Mouse (Mus musculus) liver, adult 2 months (tissue): ENCODE measurements around the gene Slc7a4. TPM values are rescaled to one million over a fixed set of nuclear protein-coding genes. Genes with fewer than 3 reads are reported as not detected.

Experiments
- DNase-seq: peaks from one replicate; pipeline ENCODE4 v3.0.0-alpha.2; 2011; ENCODE audit warnings: low read depth, low spot score; ENCODE audit errors: extremely low read depth
- H3K27ac ChIP-seq: fragments of 200-500 bp; replicated peaks from 2 replicates; pipeline ENCODE4 v1.5.1; 2012; ENCODE audit warnings: low read depth, mild to moderate bottlenecking, control low read depth, inconsistent platforms, low read length; ENCODE audit not compliant: insufficient read depth
- H3K27me3 ChIP-seq: fragments of 200-500 bp; 2 replicates; pipeline ENCODE4 v1.6.1; 2012; ENCODE audit warnings: mild to moderate bottlenecking, moderate library complexity, low read length, inconsistent platforms; ENCODE audit not compliant: control insufficient read depth, insufficient read depth
- H3K36me3 ChIP-seq: fragments of 200-500 bp; 2 replicates; pipeline ENCODE4 v1.6.1; 2012; ENCODE audit warnings: low read length, inconsistent platforms; ENCODE audit not compliant: control insufficient read depth, insufficient read depth
- H3K4me1 ChIP-seq: fragments of 200-500 bp; 2 replicates; pipeline ENCODE4 v1.6.1; 2011; ENCODE audit warnings: low read length; ENCODE audit not compliant: control insufficient read depth, insufficient read depth
- H3K4me3 ChIP-seq: fragments of 200-500 bp; 2 replicates; pipeline ENCODE4 v1.5.1; 2011; ENCODE audit warnings: low read depth, mild to moderate bottlenecking, control low read depth, low read length, moderate library complexity; ENCODE audit not compliant: insufficient read depth
- H3K79me2 ChIP-seq: fragments of 200-500 bp; 2 replicates; pipeline ENCODE4 v1.6.1; 2012; ENCODE audit warnings: inconsistent platforms, mild to moderate bottlenecking, low read length, moderate library complexity; ENCODE audit not compliant: control insufficient read depth, insufficient read depth
- H3K9ac ChIP-seq: fragments of 200-500 bp; 2 replicates; pipeline ENCODE4 v1.6.1; 2012; ENCODE audit warnings: low read depth, mild to moderate bottlenecking, control low read depth, inconsistent platforms, low read length
- CTCF ChIP-seq: fragments of 200-500 bp; IDR thresholded peaks from 2 replicates; pipeline ENCODE4 v1.5.1; 2011; ENCODE audit warnings: low read depth, low read length, control low read depth
- POLR2A ChIP-seq: fragments of 200-500 bp; IDR thresholded peaks from 2 replicates; pipeline ENCODE4 v1.6.1; 2011; ENCODE audit warnings: low read length, control low read depth; ENCODE audit not compliant: insufficient read depth; ENCODE audit errors: extremely low read depth
- WGBS: fragments of 180-500 bp; shearing (Covaris S2); methylation state at CpG from one replicate; pipeline ENCODE4 v1.1.7; 2018; 5-methylcytosine and 5-hydroxymethylcytosine counted together
- polyA plus RNA-seq: library from polyadenylated mRNA; depleted of rRNA; stranded (reverse); fragments of >200 nt; gene quantifications from 2 replicates; pipeline ENCODE4 v1.2.3, GENCODE M21; 2012
- total RNA-seq: library from RNA; depleted of rRNA; stranded (reverse); fragments of >200 nt; gene quantifications from 2 replicates; pipeline ENCODE4 v1.2.3, GENCODE M21; 2014

Slc7a4 gene
- total and polyA plus RNA-seq, 2 experiments: 0.74 to 5.3 TPM

DNA sequence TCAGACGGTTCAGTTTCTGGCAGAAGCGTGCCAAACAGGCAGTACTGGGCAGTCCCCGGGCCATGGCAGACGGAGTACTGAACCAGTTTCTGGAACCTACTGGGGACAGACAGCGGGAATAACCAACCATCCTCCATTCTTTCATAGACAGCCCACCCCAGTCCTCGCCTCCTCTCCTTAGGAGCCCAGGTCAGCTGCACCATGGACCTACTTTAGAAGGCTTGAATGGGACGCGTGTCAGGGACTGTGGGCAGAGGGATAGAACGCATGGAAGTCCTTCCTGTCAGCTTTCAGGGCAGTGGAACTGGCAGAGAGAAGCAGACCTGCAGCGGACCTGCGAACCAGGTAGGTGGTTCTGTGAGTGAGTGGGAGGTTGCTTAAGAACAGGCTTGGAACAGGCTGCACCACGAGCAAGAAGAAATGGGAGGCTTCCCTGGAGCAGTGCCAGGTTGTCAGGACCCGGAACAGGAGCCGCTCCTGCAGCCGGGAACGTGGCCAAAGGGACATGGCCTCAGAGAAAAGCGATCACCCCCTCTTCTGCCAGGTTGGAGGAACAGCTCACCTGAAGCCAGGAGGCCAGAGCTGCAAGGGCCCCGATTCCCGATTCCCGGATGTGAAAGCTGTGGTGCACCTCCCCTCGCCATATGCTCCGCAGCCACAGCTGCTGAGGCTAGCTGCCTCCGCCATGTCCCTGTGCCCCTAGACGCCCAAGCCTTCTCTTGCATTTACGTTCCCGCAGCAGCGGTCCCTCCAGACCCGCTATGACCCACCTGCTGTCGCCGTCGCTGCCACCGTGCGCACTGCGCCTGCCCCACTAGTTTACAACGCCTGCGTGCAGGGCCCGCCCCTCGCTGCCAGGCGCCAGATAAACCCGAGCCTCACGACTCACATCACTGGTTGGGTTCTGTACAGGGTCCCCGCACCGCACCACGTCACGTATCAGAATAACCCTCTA lies 6.9 kb downstream of the Slc7a4 start:
- TF ChIP-seq CTCF (no peak), POLR2A (no peak)
- Histone ChIP-seq H3K27ac (no peak overlapping the region), H3K27me3 (no peaks in the 10 kb centered on the region), H3K4me1 (peaks cover 3% of the 10 kb centered on the region; the same call in 1 of the 2 replicates), H3K4me3 (peak overlapping the region; percentile 67), H3K9ac (peak overlapping the region; percentile 51), H3K36me3 (no peaks in the 10 kb centered on the region), H3K79me2 (no peaks in the 10 kb centered on the region)
- peak; percentile 35 for DNase-seq
- WGBS: 14% methylated on average over 45 of the region's 45 CpGs

DNA sequence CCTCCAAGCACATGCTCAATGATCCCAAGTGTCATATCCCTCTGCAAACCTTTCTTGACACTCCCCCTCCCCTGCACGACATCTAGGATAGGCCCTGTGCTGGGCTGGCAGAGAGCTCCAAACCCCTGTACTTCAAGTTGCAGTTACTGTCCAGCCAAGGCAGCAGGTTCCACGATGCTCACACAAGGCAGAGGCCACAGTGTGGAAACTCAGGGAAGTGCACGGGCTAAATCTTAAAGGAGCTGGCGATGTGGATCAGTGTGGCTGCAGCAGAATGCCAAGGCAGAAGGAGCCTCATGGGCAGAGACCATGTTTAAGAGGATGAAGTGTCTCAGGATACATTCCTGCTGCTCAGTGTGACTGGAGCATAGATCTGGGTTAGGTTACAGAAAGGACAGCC lies 16.8 kb downstream of the Slc7a4 start:
- no peaks in the 10 kb centered on the region for H3K79me2 ChIP-seq
- H3K9ac ChIP-seq: no peak overlapping the region
- no peaks in the 10 kb centered on the region for H3K27me3 ChIP-seq
- TF ChIP-seq CTCF (no peak), POLR2A (no peak)
- 41% methylated on average over 4 of the region's 4 CpGs for WGBS
- H3K4me3 ChIP-seq: no peak overlapping the region
- no peaks in the 10 kb centered on the region for H3K4me1 ChIP-seq
- no peak for DNase-seq
- no peak overlapping the region for H3K27ac ChIP-seq
- no peaks in the 10 kb centered on the region for H3K36me3 ChIP-seq

DNA sequence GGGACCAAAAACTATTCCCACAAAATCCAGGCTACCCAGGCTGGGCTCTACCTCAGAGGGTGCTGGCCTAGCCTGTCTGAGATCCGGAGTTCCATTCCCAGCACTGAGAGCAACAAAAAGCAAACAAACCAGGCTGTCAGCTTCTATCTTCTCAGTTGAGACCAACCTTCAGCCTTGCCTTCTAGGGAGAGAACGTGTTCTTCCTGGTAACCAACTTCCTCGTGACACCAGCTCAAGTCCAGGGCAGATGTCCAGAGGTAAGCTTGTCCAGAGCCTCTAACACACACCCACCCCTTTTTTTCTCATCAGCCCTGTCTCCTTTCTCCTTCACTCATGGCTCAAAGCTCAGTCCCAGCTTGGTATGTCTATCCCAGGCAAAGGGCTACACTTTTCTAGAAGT lies 18.2 kb downstream of the Slc7a4 start:
- no peak overlapping the region for H3K9ac ChIP-seq
- no peaks in the 10 kb centered on the region for H3K36me3 ChIP-seq
- no peak for TF ChIP-seq CTCF
- TF ChIP-seq POLR2A: no peak
- H3K27ac ChIP-seq: no peak overlapping the region
- 38% methylated on average over 3 of the region's 3 CpGs for WGBS
- H3K4me1 ChIP-seq: no peaks in the 10 kb centered on the region
- no peak overlapping the region for H3K4me3 ChIP-seq
- DNase-seq: no peak
- H3K27me3 ChIP-seq: no peaks in the 10 kb centered on the region
- no peaks in the 10 kb centered on the region for H3K79me2 ChIP-seq

- no peaks in the 10 kb centered on the region for H3K79me2 ChIP-seq
- H3K27ac ChIP-seq: no peak overlapping the region
- no peak overlapping the region for H3K4me3 ChIP-seq
- DNase-seq: no peak
- H3K9ac ChIP-seq: no peak overlapping the region
- TF ChIP-seq POLR2A (no peak), CTCF (no peak)
- H3K4me1 ChIP-seq: no peaks in the 10 kb centered on the region
- WGBS: 78% methylated on average over 2 of the region's 2 CpGs
- no peaks in the 10 kb centered on the region for H3K36me3 ChIP-seq
- no peaks in the 10 kb centered on the region for H3K27me3 ChIP-seq
These were observed 18.8 kb downstream of the Slc7a4 start for GRCm38 (mm10) chr16:17564221-17564620.

GRCm38 (mm10) chr16:17563580-17563979 lies 19.4 kb downstream of the Slc7a4 start:
- TF ChIP-seq CTCF (no peak), POLR2A (no peak)
- H3K79me2 ChIP-seq: no peaks in the 10 kb centered on the region
- DNase-seq: no peak
- no peak overlapping the region for H3K9ac ChIP-seq
- no peaks in the 10 kb centered on the region for H3K36me3 ChIP-seq
- 10% methylated on average over 1 of the region's 1 CpGs for WGBS
- H3K27me3 ChIP-seq: 0 out of 2 replicates have a peak, but pooled peaks cover 2% of the 10 kb centered on the region
- no peaks in the 10 kb centered on the region for H3K4me1 ChIP-seq
- no peak overlapping the region for H3K4me3 ChIP-seq
- H3K27ac ChIP-seq: no peak overlapping the region

- Histone ChIP-seq H3K4me1 (no peaks in the 10 kb centered on the region), H3K36me3 (no peaks in the 10 kb centered on the region), H3K79me2 (no peaks in the 10 kb centered on the region), H3K4me3 (no peak within 1 kb of the TSS), H3K27ac (no peak within 1 kb of the TSS), H3K27me3 (0 out of 2 replicates have a peak, but pooled peaks cover 2% of the 10 kb centered on the region), H3K9ac (no peak within 1 kb of the TSS)
- no peak for DNase-seq
- no peak for TF ChIP-seq POLR2A
- no peak for TF ChIP-seq CTCF
- WGBS: 14% methylated on average over 10 of the region's 10 CpGs
These were observed 21.2 kb downstream of the Slc7a4 start, which contains the start of gene P2rx6 for GRCm38 (mm10) chr16:17561751-17562208. Gene P2rx6 (plus strand): TSS chr16:17561885.
